Mouse (Mus musculus): ENCODE data around the gene Myl10.

DNA sequence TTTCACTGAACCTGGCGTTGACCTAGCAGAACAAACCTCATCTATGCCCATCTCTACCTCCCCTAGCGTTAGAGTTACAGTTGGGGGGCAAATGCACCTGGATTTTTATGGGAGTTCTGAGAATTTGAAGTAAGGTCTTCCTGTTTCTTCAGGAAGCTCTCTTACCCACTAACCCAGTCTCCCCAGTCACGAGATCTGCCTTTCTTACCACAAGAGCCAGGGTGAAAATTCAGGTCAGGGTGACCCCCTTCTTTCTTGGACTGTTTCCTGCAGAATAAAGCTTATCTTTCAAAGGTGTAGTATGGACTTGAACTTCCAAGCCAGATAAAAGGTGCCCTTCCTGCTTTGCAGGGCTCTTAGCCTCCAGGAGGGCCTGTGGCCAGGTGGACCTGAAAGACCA lies 1.8 kb upstream of the Myl10 start:
- no peak for TF ChIP-seq CTCF (IDR thresholded peaks at IDR 0.05; ENCODE audit: low read depth, low read length)
- TF ChIP-seq GATA2 (IDR thresholded peaks at IDR 0.05; ENCODE audit: borderline replicate concordance, low read depth, low read length), result no peak

Data from G1E (cell line).